Mouse (Mus musculus) limb, embryonic 10.5 days (tissue): ENCODE data around the gene Cysrt1. TPM values are rescaled to one million over a fixed set of nuclear protein-coding genes. Genes with fewer than 3 reads are reported as not detected.
"Not testable (repeated sequence)": the region's sequence is repeated elsewhere in the genome, so short reads cannot be mapped to it uniquely, and the experiment has no call there.

ENCODE experiments used
- DNase-seq: peaks from one replicate; pipeline ENCODE4 v3.0.0-alpha.2; 2017; ENCODE audit warnings: low spot score
- H3K27ac ChIP-seq: fragments of 300-500 bp; sonication (generic); 2 replicates; pipeline ENCODE4 v1.5.1; 2016; ENCODE audit warnings: mild to moderate bottlenecking
- H3K27me3 ChIP-seq: fragments of 300-500 bp; sonication (generic); 2 replicates; pipeline ENCODE4 v1.6.1; 2016; ENCODE audit warnings: low read depth, mild to moderate bottlenecking; ENCODE audit not compliant: poor library complexity, severe bottlenecking
- H3K36me3 ChIP-seq: fragments of 300-500 bp; sonication (generic); 2 replicates; pipeline ENCODE4 v1.6.1; 2016; ENCODE audit warnings: mild to moderate bottlenecking, moderate library complexity
- H3K4me1 ChIP-seq: fragments of 300-500 bp; sonication (generic); 2 replicates; pipeline ENCODE4 v1.6.1; 2016
- H3K4me3 ChIP-seq: fragments of 300-500 bp; sonication (generic); 2 replicates; pipeline ENCODE4 v1.5.1; 2016; ENCODE audit warnings: mild to moderate bottlenecking, moderate library complexity
- H3K9me3 ChIP-seq: fragments of 300-500 bp; sonication (generic); replicated peaks from 2 replicates; pipeline ENCODE4 v1.6.1; 2016; ENCODE audit warnings: mild to moderate bottlenecking
- WGBS: fragments of 180-500 bp; shearing (Covaris S2); methylation state at CpG from one replicate; pipeline ENCODE4 v1.1.7; 2016; 5-methylcytosine and 5-hydroxymethylcytosine counted together
- polyA plus RNA-seq: library from polyadenylated mRNA; unstranded; fragments of >200 nt; fragmentation: Nextera tagmentation; extraction: Ambion mirVana; gene quantifications from 2 replicates; pipeline ENCODE4 v1.2.1, GENCODE M21; 2016

The Cysrt1 gene
- polyA plus RNA-seq, 1 experiment from 2014 or later: not detected

DNA sequence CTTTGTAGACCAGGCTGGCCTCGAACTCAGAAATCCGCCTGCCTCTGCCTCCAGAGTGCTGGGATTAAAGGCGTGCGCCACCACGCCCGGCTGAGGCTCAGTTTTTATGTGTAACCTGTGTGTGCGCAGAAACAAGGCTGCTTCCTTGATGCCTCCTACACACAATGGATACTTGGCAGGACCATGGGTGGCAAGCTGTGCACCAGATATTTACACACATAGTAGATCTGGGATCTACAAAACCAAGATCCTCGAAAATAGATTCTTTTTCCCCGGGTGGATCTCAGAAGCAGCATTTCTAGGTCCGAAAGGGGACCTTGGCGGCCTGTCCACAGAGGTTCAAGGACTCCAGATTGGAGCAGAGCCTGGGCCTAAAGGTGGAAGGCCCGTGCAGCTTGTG is 19.6 kb upstream of the Cysrt1 start:
- Histone ChIP-seq H3K4me1 (peaks cover 41% of the 10 kb centered on the region), H3K27ac (peak overlapping the region; percentile 80), H3K27me3 (peaks cover 29% of the 10 kb centered on the region), H3K36me3 (no peaks in the 10 kb centered on the region), H3K9me3 (no peaks in the 10 kb centered on the region), H3K4me3 (peak overlapping the region; percentile 85)
- no peak for DNase-seq
- WGBS: 50% methylated on average over 12 of the region's 12 CpGs

GRCm38 (mm10) chr2:25258887-25259286 is 16.6 kb upstream of the Cysrt1 start:
- no peaks in the 10 kb centered on the region for H3K36me3 ChIP-seq
- H3K27me3 ChIP-seq: peaks cover 9% of the 10 kb centered on the region
- H3K9me3 ChIP-seq: no peaks in the 10 kb centered on the region
- H3K4me1 ChIP-seq: peaks cover 35% of the 10 kb centered on the region
- H3K27ac ChIP-seq: no peak overlapping the region
- H3K4me3 ChIP-seq: no peak overlapping the region
- DNase-seq: no peak
- 69% methylated on average over 2 of the region's 2 CpGs for WGBS

DNA sequence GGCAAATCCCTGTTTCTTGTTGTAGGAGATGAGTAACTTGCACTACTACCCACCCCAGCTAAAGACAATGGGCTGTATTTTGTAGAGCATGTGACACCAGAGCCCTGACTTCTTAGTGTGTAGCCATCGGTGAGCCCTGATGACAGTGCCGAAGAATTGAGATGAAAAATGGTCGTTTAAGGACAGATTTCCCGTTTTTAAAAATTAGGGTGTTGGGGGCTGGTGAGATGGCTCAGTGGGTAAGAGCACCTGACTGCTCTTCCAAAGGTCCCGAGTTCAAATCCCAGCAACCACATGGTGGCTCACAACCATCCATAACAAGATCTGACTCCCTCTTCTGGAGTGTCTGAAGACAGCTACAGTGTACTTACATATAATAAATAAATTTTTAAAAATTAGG is 15.0 kb upstream of the Cysrt1 start:
- WGBS: 91% methylated on average over 5 of the region's 5 CpGs
- H3K27ac ChIP-seq, DNase-seq, H3K9me3 ChIP-seq, H3K27me3 ChIP-seq, H3K36me3 ChIP-seq, H3K4me3 ChIP-seq: not testable (repeated sequence)
- peaks cover 23% of the 10 kb centered on the region for H3K4me1 ChIP-seq

DNA sequence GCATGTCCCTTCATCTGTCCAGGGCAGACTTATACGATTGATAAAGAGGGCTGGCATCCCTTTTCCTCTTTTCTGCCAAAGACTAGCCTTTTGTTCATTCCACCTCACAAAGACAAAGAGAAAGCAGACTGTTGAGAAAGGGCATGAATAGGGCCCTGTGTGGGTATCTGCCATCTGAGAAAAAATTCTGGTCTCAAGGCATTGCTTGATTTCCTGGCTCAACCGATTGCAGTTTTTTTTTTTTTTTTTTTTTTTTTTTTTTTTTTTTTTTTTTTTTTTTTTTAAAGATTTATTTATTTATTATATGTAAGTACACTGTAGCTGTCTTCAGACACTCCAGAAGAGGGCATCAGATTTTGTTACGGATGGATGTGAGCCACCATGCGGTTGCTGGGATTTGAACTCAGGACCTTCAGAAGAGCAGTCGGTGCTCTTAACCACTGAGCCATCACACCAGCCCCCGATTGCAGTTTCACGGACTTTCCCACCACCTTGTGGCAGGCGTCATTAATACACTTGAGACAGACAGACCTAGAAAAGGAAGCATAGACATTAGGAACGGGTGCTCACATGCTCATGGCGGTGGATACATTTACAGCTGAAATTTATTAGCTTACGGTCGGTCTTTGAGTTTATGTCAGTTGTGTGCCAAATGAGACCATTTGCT is 14.3 kb upstream of the Cysrt1 start:
- DNase-seq, H3K27ac ChIP-seq, H3K9me3 ChIP-seq, H3K27me3 ChIP-seq: not testable (repeated sequence)
- Histone ChIP-seq H3K4me3 (peak overlapping the region; percentile 79), H3K36me3 (peaks cover 14% of the 10 kb centered on the region), H3K4me1 (peaks cover 18% of the 10 kb centered on the region)
- 68% methylated on average over 12 of the region's 12 CpGs for WGBS

- peak; percentile 99 for DNase-seq
- Histone ChIP-seq H3K4me3 (peak within 1 kb of the TSS; percentile 79), H3K9me3 (no peaks in the 10 kb centered on the region), H3K36me3 (peaks cover 26% of the 10 kb centered on the region), H3K27me3 (no peaks in the 10 kb centered on the region), H3K27ac (peak within 1 kb of the TSS; percentile 92), H3K4me1 (peaks cover 18% of the 10 kb centered on the region)
- WGBS: under 1% methylated on average over 39 of the region's 39 CpGs
Measured at GRCm38 (mm10) chr2:25255284-25255779, 13.1 kb upstream of the Cysrt1 start, which contains the start of gene Tmem203. Gene Tmem203, plus strand, starts transcription at chr2:25255439.

- Histone ChIP-seq H3K9me3 (no peaks in the 10 kb centered on the region), H3K27ac (no peak overlapping the region), H3K27me3 (no peaks in the 10 kb centered on the region), H3K4me1 (peaks cover 18% of the 10 kb centered on the region), H3K4me3 (no peak overlapping the region), H3K36me3 (peaks cover 56% of the 10 kb centered on the region)
- no peak for DNase-seq
- 83% methylated on average over 1 of the region's 1 CpGs for WGBS
Measured at GRCm38 (mm10) chr2:25252331-25252730, 10.1 kb upstream of the Cysrt1 start.

- H3K36me3 ChIP-seq: peaks cover 65% of the 10 kb centered on the region
Measured at GRCm38 (mm10) chr2:25246183-25247072, 4.2 kb upstream of the Cysrt1 start, which contains the start of gene AL732309.1. Gene AL732309.1, minus strand, starts transcription at chr2:25246863.

GRCm38 (mm10) chr2:25244144-25244543 is 1.9 kb upstream of the Cysrt1 start:
- Histone ChIP-seq H3K27ac (no peak overlapping the region), H3K36me3 (peaks cover 43% of the 10 kb centered on the region), H3K4me1 (peaks cover 31% of the 10 kb centered on the region), H3K27me3 (peaks cover 39% of the 10 kb centered on the region), H3K4me3 (no peak overlapping the region), H3K9me3 (no peaks in the 10 kb centered on the region)
- WGBS: 87% methylated on average over 4 of the region's 4 CpGs
- no peak for DNase-seq

More at GRCm38 (mm10) chr2:25246183-25247072, 4.2 kb upstream of the Cysrt1 start, which contains the start of gene AL732309.1:
- WGBS: 91% methylated on average over 10 of the region's 10 CpGs
- Histone ChIP-seq H3K4me1 (peaks cover 18% of the 10 kb centered on the region), H3K4me3 (no peak within 1 kb of the TSS), H3K9me3 (no peaks in the 10 kb centered on the region), H3K27me3 (peaks cover 31% of the 10 kb centered on the region), H3K27ac (no peak within 1 kb of the TSS)
- DNase-seq: no peak

DNA sequence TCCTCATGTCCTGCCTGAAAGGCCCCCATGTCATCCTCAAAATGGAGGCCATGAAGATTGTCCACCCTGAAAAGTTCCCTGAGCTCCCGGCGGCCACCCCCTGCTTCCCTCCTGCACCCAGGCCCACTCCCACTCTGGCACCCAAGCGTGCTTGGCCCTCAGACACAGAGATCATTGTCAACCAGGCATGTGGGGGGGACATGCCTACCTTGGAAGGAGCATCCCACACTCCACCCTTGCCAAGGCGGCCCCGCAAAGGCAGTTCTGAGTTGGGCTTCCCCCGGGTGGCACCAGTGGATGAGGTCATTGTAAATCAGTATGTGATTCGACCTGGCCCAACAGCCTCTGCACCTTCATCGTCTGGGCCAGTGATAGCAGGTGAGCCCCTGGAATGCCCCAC is 1.1 kb upstream of the Cysrt1 start:
- H3K36me3 ChIP-seq: peaks cover 35% of the 10 kb centered on the region
- no peak for DNase-seq
- H3K4me1 ChIP-seq: peaks cover 31% of the 10 kb centered on the region
- no peaks in the 10 kb centered on the region for H3K9me3 ChIP-seq
- peak overlapping the region; percentile 63 for H3K4me3 ChIP-seq
- H3K27ac ChIP-seq: peak overlapping the region; percentile 47; the same call in 1 of the 2 replicates
- WGBS: 72% methylated on average over 8 of the region's 8 CpGs
- peaks cover 44% of the 10 kb centered on the region for H3K27me3 ChIP-seq

GRCm38 (mm10) chr2:25241438-25241775 is 845 bp downstream of the Cysrt1 start:
- H3K27me3 ChIP-seq: peaks cover 51% of the 10 kb centered on the region
- H3K4me1 ChIP-seq: peaks cover 34% of the 10 kb centered on the region
- no peaks in the 10 kb centered on the region for H3K9me3 ChIP-seq
- WGBS: 24% methylated on average over 6 of the region's 6 CpGs
- peak overlapping the region; percentile 63 for H3K4me3 ChIP-seq
- no peak for DNase-seq
- H3K27ac ChIP-seq: no peak overlapping the region; the same call in 1 of the 2 replicates
- H3K36me3 ChIP-seq: peaks cover 15% of the 10 kb centered on the region

DNA sequence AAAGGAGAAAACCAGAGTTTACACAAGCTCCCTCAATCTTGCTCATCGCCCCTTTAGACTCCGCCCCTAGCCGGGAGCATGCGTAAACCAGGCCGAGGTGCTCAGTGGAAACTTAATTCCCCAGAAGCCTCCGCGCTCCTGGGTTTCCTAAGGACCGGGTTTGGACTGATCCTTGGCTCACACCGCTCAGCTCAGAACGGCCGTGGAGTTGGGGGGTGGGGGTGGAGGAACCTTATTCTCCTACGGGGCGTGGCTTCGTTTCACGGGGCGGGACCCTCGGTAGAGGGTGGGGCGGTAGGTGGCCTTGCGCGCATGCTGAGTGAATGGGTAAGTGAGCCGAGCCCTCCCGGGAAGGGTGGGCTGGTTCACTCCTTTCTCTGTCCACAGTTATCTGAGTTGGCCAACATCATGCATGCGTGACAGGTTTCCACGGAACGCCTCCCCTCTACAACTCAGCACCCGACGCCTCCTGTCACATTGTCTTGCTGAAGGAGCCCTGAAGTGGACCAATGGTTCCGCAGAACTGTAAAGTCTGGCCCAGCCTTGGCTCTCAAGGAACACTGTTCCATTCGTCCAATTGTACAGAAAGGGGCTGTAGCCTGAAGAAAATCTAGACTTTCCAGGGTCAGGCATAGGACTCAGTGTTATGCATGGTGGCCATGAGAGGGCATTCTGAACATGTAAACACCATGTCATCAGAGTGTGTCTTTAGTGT is 1.4 kb downstream of the Cysrt1 start:
- Histone ChIP-seq H3K4me3 (peak overlapping the region; percentile 63), H3K27ac (peak overlapping the region; percentile 71)
- 2% methylated on average over 29 of the region's 29 CpGs for WGBS

DNA sequence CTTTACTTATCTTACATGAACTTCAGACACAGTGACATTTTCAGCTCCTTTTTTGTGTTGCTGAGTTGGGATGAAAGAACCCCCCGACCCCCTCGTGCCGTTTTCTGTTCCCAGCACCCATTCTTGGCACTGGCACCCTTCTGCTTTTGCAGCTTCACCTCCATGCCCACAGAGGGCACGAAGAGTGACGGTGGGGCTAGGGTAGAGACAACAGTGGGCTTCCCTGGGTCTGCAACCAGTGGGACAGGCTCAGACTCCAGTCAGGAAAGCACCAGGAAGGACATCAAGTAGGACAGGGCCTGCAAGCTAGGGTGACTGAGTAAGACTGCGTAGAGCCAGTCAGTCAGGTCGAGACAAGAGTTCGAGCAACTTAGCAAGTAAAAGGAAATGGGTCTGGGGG is 1.9 kb downstream of the Cysrt1 start:
- Histone ChIP-seq H3K27ac (peak overlapping the region; percentile 71; the same call in 1 of the 2 replicates), H3K9me3 (no peaks in the 10 kb centered on the region), H3K4me1 (peaks cover 34% of the 10 kb centered on the region), H3K4me3 (peak overlapping the region; percentile 63), H3K27me3 (peaks cover 62% of the 10 kb centered on the region), H3K36me3 (peaks cover 4% of the 10 kb centered on the region)
- 46% methylated on average over 8 of the region's 8 CpGs for WGBS
- no peak for DNase-seq

More for the DNA sequence above, 1.4 kb downstream of the Cysrt1 start:
- DNase-seq: peak; percentile 79
- H3K27me3 ChIP-seq: peaks cover 56% of the 10 kb centered on the region
- peaks cover 10% of the 10 kb centered on the region for H3K36me3 ChIP-seq
- H3K4me1 ChIP-seq: peaks cover 34% of the 10 kb centered on the region
- no peaks in the 10 kb centered on the region for H3K9me3 ChIP-seq
